Mouse (Mus musculus) testis, adult 2 months (tissue): ENCODE data around the gene Klhdc8b.

Experiments
- CTCF ChIP-seq: fragments of 200-500 bp; IDR thresholded peaks from 2 replicates; pipeline ENCODE4 v1.5.1; 2012; ENCODE audit warnings: low read depth, mild to moderate bottlenecking, inconsistent platforms, low read length, moderate library complexity; ENCODE audit not compliant: control insufficient read depth, insufficient read depth, insufficient replicate concordance
- POLR2A ChIP-seq: fragments of 200-500 bp; IDR thresholded peaks from 2 replicates; pipeline ENCODE4 v1.6.1; 2012; ENCODE audit warnings: low read depth, mild to moderate bottlenecking, inconsistent platforms, low read length, moderate library complexity; ENCODE audit not compliant: control insufficient read depth

GRCm38 (mm10) chr9:108469430-108469829 is 8.0 kb upstream of the Klhdc8b start:
- no peak for TF ChIP-seq POLR2A
- no peak for TF ChIP-seq CTCF
